Mouse (Mus musculus): ENCODE results near the gene Ube2b. TPM values are rescaled to one million over a fixed set of nuclear protein-coding genes. Genes with fewer than 3 reads are reported as not detected.
A peak's percentile ranks its signal among the peaks of the same experiment; 100 is the strongest.

The Ube2b gene
- polyA plus RNA-seq, 1 experiment from 2014 or later: 235 TPM

DNA sequence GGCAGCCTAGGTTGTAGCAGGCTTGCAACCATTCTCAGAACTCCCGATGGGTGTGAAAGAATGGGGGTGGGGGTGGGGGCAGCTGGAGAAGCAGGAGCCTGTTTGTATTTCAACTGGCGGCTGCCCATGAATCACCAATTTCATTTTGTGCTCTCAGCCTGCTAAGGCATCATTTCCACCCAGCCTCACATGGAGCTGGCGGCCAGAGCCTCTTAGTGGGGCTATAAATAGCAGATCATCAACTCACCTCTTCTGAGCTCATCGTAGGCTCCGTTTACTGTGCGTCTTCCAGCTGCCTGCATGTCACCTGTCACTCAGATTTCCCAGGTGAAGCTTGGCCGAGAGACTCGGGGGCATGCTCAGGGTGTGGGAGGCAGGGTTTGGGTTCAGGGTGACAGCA, 55.0 kb downstream of the Ube2b start:
- ATAC-seq (ENCODE audit: insufficient number of reproducible peaks, insufficient read depth, low FRiP score, low TSS enrichment): no peak
- Histone ChIP-seq H3K9ac (no peak overlapping the region), H3K27ac (no peak overlapping the region), H3K4me2 (replicated peaks) (no peak overlapping the region), H3K36me3 (no peaks in the 10 kb centered on the region), H3K4me3 (no peak overlapping the region), H3K9me3 (no peaks in the 10 kb centered on the region; the same call in 1 of the 2 replicates), H3K27me3 (no peaks in the 10 kb centered on the region), H3K4me1 (peaks cover 22% of the 10 kb centered on the region)
- WGBS: 41% methylated on average over 8 of the region's 8 CpGs

- H3K4me1 ChIP-seq: peaks cover 22% of the 10 kb centered on the region
- H3K4me2 ChIP-seq (replicated peaks): no peak overlapping the region
- no peak overlapping the region for H3K27ac ChIP-seq
- no peak for ATAC-seq (ENCODE audit: insufficient number of reproducible peaks, insufficient read depth, low FRiP score, low TSS enrichment)
- no peaks in the 10 kb centered on the region for H3K27me3 ChIP-seq
- H3K9me3 ChIP-seq: no peaks in the 10 kb centered on the region; the same call in 1 of the 2 replicates
- H3K36me3 ChIP-seq: no peaks in the 10 kb centered on the region
- WGBS: 70% methylated on average over 3 of the region's 3 CpGs
- H3K4me3 ChIP-seq: no peak overlapping the region
- H3K9ac ChIP-seq: no peak overlapping the region
These were observed 56.3 kb downstream of the Ube2b start for GRCm38 (mm10) chr11:51944239-51944638.

GRCm38 (mm10) chr11:51943500-51943841, 57.1 kb downstream of the Ube2b start:
- WGBS: 40% methylated on average over 6 of the region's 6 CpGs
- 0 out of 2 replicates have a peak, but pooled peaks have one; percentile 18 for ATAC-seq (ENCODE audit: insufficient number of reproducible peaks, insufficient read depth, low FRiP score, low TSS enrichment)
- Histone ChIP-seq H3K9ac (no peak overlapping the region), H3K36me3 (no peaks in the 10 kb centered on the region), H3K4me1 (peaks cover 22% of the 10 kb centered on the region), H3K4me3 (no peak overlapping the region), H3K27me3 (no peaks in the 10 kb centered on the region), H3K4me2 (replicated peaks) (peak overlapping the region; percentile 21), H3K9me3 (no peaks in the 10 kb centered on the region; the same call in 1 of the 2 replicates), H3K27ac (peak overlapping the region; percentile 65)

DNA sequence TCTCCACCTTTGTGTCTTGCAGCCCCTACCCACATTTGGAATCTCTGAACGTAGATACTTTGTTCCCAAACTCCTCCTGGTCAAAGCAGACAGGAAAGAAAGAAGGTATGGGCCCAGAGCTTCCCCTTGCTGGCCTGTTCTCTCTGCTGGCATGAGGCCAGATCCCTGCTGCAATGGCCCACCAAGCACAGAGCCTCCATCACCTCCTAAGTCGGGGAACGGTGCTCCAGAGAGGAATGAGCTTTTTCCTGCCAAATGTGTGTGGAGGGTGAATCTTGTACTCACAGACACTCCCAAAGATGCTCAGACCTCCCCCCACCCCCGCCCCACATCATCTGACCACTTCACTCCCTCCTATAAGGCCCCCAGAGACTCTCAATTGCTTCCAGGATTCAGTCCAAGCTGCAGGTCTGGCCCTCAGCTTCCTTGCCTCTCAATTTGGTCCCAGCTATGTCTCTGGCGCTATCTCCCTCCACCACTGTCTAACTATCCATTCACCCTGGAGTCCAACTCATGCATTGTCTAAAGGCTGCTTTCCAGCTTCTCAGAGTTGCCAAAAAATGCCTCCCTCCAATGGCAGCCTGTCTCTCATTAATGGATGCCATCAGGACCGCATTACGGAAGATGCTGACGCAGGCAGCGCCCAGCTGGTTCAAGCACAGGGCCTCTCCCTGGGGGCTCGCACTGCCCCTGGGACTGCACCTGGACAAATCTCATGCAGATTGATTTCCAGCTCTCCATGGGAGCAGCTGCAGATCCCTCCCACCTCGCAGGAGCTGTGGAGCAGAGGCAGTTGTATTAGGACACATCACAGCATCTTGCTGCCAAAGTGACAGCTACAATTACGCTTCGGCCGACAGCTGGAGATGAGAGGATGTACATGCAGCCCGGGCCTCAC, 57.7 kb downstream of the Ube2b start:
- peak overlapping the region; percentile 21 for H3K4me2 ChIP-seq (replicated peaks)
- peaks cover 22% of the 10 kb centered on the region for H3K4me1 ChIP-seq
- H3K36me3 ChIP-seq: no peaks in the 10 kb centered on the region
- no peaks in the 10 kb centered on the region for H3K27me3 ChIP-seq
- peak overlapping the region; percentile 65 for H3K27ac ChIP-seq
- no peak overlapping the region for H3K4me3 ChIP-seq
- peak; percentile 55; the same call in 1 of the 2 replicates for ATAC-seq (ENCODE audit: insufficient number of reproducible peaks, insufficient read depth, low FRiP score, low TSS enrichment)
- no peaks in the 10 kb centered on the region for H3K9me3 ChIP-seq
- H3K9ac ChIP-seq: no peak overlapping the region
- WGBS: 37% methylated on average over 15 of the region's 15 CpGs

DNA sequence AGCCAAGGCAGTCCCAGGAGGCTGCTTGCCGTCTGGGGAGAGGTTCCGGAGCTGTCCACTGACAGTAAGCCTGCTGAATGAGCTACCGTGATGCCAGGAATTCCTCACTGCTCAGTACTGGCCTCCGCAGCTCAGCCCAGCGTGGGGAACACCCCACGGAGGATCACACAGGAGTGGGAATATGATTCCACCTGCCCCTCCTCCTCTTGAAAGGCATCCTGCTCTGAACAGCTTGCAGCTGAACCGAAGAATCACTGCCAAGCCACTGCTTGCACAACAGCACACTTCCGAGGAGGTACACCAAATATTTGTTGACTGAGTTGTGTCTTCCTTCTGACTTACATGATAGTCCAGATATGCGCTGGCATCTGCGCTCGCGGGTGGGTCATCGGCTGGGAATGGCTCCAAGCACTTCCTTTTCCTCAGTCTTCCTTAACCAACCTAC, 60.0 kb downstream of the Ube2b start:
- H3K4me2 ChIP-seq (replicated peaks): no peak overlapping the region
- no peak for ATAC-seq (ENCODE audit: insufficient number of reproducible peaks, insufficient read depth, low FRiP score, low TSS enrichment)
- no peak overlapping the region for H3K4me3 ChIP-seq
- 59% methylated on average over 13 of the region's 13 CpGs for WGBS
- H3K27ac ChIP-seq: no peak overlapping the region
- H3K9ac ChIP-seq: no peak overlapping the region
- peaks cover 20% of the 10 kb centered on the region for H3K4me1 ChIP-seq
- H3K36me3 ChIP-seq: no peaks in the 10 kb centered on the region
- no peaks in the 10 kb centered on the region for H3K9me3 ChIP-seq
- H3K27me3 ChIP-seq: no peaks in the 10 kb centered on the region

DNA sequence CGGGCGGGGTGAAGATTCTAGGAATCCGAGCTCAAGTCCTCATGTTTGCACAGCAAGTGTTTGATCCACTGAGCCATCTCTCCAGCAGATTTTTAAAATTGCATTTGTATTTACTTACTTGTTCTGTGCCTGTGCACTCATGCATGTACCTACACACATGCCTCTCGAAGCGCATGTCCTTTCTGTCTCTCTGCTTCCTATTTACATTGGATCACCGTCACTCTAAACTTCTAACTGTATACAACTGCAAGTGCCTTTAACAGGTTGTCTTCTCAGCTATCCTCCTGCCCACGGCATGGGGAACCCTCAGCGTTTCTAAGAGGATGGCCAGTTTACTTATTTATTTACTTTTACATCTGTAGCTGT, 61.0 kb downstream of the Ube2b start:
- Histone ChIP-seq H3K36me3 (no peaks in the 10 kb centered on the region), H3K27me3 (no peaks in the 10 kb centered on the region), H3K4me1 (peaks cover 15% of the 10 kb centered on the region), H3K4me2 (replicated peaks) (no peak overlapping the region), H3K27ac (no peak overlapping the region), H3K9me3 (no peaks in the 10 kb centered on the region), H3K9ac (no peak overlapping the region), H3K4me3 (no peak overlapping the region)
- ATAC-seq (ENCODE audit: insufficient number of reproducible peaks, insufficient read depth, low FRiP score, low TSS enrichment): no peak
- WGBS: 76% methylated on average over 8 of the region's 8 CpGs

- Histone ChIP-seq H3K27ac (no peak overlapping the region), H3K4me3 (no peak overlapping the region), H3K9ac (no peak overlapping the region), H3K9me3 (no peaks in the 10 kb centered on the region), H3K27me3 (no peaks in the 10 kb centered on the region), H3K36me3 (no peaks in the 10 kb centered on the region), H3K4me2 (replicated peaks) (no peak overlapping the region), H3K4me1 (peaks cover 15% of the 10 kb centered on the region)
- ATAC-seq (ENCODE audit: insufficient number of reproducible peaks, insufficient read depth, low FRiP score, low TSS enrichment): no peak
- 79% methylated on average over 12 of the region's 12 CpGs for WGBS
These were observed 61.6 kb downstream of the Ube2b start for GRCm38 (mm10) chr11:51938817-51939589.

GRCm38 (mm10) chr11:51937361-51937781, 63.2 kb downstream of the Ube2b start:
- ATAC-seq (ENCODE audit: insufficient number of reproducible peaks, insufficient read depth, low FRiP score, low TSS enrichment): no peak
- Histone ChIP-seq H3K4me3 (no peak overlapping the region), H3K4me1 (peaks cover 1% of the 10 kb centered on the region), H3K27ac (no peak overlapping the region), H3K27me3 (no peaks in the 10 kb centered on the region), H3K9me3 (no peaks in the 10 kb centered on the region), H3K9ac (no peak overlapping the region), H3K36me3 (no peaks in the 10 kb centered on the region), H3K4me2 (replicated peaks) (no peak overlapping the region)
- 66% methylated on average over 6 of the region's 6 CpGs for WGBS

DNA sequence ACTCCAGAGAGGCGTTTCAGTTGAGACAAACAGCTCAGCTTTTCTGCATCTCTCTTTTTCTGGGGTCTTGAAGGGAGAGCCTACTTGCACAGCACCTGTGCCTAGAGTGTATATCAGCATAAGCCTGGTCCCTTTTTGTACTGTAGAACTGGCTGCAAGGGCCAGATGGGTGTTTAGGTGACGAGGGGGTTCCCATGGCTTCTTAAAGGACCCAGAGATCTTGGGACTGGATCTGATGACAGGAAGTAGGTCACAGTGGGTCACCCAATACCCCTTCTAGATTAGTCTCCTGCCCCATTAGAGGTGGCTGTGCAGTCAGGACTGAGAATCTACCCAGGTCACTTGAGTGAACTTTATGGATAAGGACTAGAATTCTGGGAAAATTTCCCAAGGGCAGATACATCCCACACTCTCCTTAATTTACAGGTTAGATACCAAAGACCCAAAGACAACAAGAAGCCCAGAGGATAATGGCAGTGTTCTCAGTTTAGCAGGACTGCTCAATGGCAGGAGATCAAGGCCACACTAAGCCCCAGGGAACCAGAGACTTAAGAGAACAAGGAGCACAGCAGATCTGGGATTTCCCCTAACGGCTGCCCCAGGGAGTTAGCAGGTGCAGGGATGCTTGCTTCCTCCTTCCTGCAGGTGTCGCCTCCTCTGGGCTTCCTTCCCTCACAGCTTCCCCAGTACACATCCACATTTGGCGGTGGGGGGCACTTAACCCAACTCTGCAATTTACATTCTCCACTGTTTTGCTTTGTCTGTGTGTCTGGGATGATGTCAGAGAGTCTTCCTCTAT, 64.7 kb downstream of the Ube2b start:
- ATAC-seq (ENCODE audit: insufficient number of reproducible peaks, insufficient read depth, low FRiP score, low TSS enrichment): no peak
- no peaks in the 10 kb centered on the region for H3K27me3 ChIP-seq
- no peaks in the 10 kb centered on the region for H3K9me3 ChIP-seq
- 52% methylated on average over 5 of the region's 5 CpGs for WGBS
- H3K27ac ChIP-seq: no peak overlapping the region
- H3K4me1 ChIP-seq: no peaks in the 10 kb centered on the region
- H3K4me2 ChIP-seq (replicated peaks): no peak overlapping the region
- no peak overlapping the region for H3K9ac ChIP-seq
- H3K36me3 ChIP-seq: no peaks in the 10 kb centered on the region
- H3K4me3 ChIP-seq: no peak overlapping the region

Data from embryonic facial prominence, embryonic 12.5 days (tissue).